Mouse (Mus musculus): ENCODE data around the gene A530016L24Rik. TPM values are rescaled to one million over a fixed set of nuclear protein-coding genes. Genes with fewer than 3 reads are reported as not detected.

The A530016L24Rik gene
- polyA plus RNA-seq, 1 experiment: 14.5 TPM

DNA sequence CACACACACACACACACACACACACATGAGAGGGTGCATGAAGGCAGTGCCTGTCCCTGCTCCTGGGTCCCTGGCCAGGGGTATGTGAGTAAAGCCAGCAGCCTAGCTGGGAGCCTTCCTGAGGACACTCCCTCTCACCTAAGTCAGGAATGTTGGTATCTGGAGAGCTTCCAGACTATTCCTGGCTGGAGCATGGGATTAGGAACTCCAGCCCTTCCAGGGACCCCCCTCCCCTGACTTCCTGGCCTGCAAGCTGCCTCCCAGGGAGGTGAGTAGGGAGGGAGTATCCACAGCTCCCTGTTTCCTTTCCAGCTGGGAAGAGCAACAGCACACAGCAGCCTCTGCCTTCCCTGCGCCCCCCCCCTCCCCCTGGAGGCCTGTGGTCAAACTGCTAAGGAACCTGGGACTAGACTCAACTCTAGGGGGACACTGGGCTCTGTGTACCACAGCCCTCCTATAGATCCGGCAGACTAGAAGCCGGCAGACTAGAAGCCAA, 1.2 kb downstream of the A530016L24Rik start:
- 74% methylated on average over 3 of the region's 3 CpGs for WGBS
- Histone ChIP-seq H3K36me3 (ENCODE audit: control insufficient read depth, insufficient read depth, low read length) (no peaks in the 10 kb centered on the region), H3K4me1 (replicated peaks; ENCODE audit: control insufficient read depth, insufficient read depth, low read length) (no peaks in the 10 kb centered on the region), H3K27ac (ENCODE audit: control insufficient read depth, insufficient read depth, low read length) (no peak overlapping the region), H3K4me3 (ENCODE audit: control insufficient read depth, insufficient read depth, low read length) (no peak overlapping the region), H3K27me3 (ENCODE audit: control insufficient read depth, insufficient read depth, low read length) (no peaks in the 10 kb centered on the region)
- DNase-seq: no peak
- TF ChIP-seq POLR2A (IDR thresholded peaks at IDR 0.05; ENCODE audit: control insufficient read depth, extremely low read depth, insufficient read depth, low read length, poor library complexity) (no peak), CTCF (IDR thresholded peaks at IDR 0.05; ENCODE audit: borderline replicate concordance, control insufficient read depth, extremely low read depth, insufficient read depth, low read length, poor library complexity) (no peak)

DNA sequence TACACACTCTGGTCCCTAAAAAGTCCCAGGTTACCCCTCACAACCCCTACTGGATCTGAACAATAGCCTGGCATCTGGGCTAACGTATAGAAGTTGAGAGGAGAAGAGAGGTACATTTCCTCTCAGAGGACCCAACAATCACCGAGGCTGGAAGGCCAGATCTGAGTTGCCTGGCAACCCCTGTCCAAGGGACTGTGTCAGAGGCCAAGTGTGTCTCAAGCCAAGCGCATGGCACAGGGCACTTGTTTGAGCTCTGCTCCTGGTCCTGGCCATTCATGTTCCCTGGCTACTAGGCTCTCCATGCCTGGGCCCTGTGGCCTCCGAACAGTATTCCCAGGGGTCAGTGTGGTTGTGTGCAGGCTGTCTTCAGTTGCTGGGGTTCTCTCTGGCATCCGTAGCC, 6.9 kb downstream of the A530016L24Rik start:
- no peak for DNase-seq
- 73% methylated on average over 5 of the region's 5 CpGs for WGBS
- no peaks in the 10 kb centered on the region for H3K27me3 ChIP-seq (ENCODE audit: control insufficient read depth, insufficient read depth, low read length)
- H3K4me3 ChIP-seq (ENCODE audit: control insufficient read depth, insufficient read depth, low read length): no peak overlapping the region
- no peak overlapping the region for H3K27ac ChIP-seq (ENCODE audit: control insufficient read depth, insufficient read depth, low read length)
- H3K36me3 ChIP-seq (ENCODE audit: control insufficient read depth, insufficient read depth, low read length): no peaks in the 10 kb centered on the region
- H3K4me1 ChIP-seq (replicated peaks; ENCODE audit: control insufficient read depth, insufficient read depth, low read length): no peaks in the 10 kb centered on the region
- TF ChIP-seq CTCF (IDR thresholded peaks at IDR 0.05; ENCODE audit: borderline replicate concordance, control insufficient read depth, extremely low read depth, insufficient read depth, low read length, poor library complexity) (no peak), POLR2A (IDR thresholded peaks at IDR 0.05; ENCODE audit: control insufficient read depth, extremely low read depth, insufficient read depth, low read length, poor library complexity) (no peak)

DNA sequence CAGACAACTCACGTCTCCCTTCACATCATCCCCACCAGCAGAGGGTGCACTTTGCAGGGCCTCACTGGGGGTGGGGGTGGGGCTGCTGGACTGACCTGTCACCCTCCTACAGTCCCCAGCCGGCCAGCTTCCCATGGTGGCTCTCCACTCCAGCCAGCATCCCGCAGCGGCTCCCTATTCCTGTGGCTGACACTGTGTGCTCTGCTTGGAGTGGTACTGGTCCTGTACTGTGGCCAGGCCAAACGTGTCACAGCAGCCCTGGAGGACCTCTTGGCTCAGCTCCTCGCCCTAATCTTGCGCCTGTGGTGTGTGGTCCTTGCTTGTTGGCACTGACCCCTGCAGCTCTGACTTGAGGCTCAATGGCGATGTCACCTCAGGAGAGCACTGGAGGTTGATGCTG, 8.5 kb downstream of the A530016L24Rik start:
- TF ChIP-seq CTCF (IDR thresholded peaks at IDR 0.05; ENCODE audit: borderline replicate concordance, control insufficient read depth, extremely low read depth, insufficient read depth, low read length, poor library complexity) (no peak), POLR2A (IDR thresholded peaks at IDR 0.05; ENCODE audit: control insufficient read depth, extremely low read depth, insufficient read depth, low read length, poor library complexity) (no peak)
- DNase-seq: no peak
- Histone ChIP-seq H3K4me3 (ENCODE audit: control insufficient read depth, insufficient read depth, low read length) (no peak overlapping the region), H3K4me1 (replicated peaks; ENCODE audit: control insufficient read depth, insufficient read depth, low read length) (no peaks in the 10 kb centered on the region), H3K27me3 (ENCODE audit: control insufficient read depth, insufficient read depth, low read length) (no peaks in the 10 kb centered on the region), H3K27ac (ENCODE audit: control insufficient read depth, insufficient read depth, low read length) (no peak overlapping the region), H3K36me3 (ENCODE audit: control insufficient read depth, insufficient read depth, low read length) (no peaks in the 10 kb centered on the region)
- WGBS: 80% methylated on average over 8 of the region's 8 CpGs

DNA sequence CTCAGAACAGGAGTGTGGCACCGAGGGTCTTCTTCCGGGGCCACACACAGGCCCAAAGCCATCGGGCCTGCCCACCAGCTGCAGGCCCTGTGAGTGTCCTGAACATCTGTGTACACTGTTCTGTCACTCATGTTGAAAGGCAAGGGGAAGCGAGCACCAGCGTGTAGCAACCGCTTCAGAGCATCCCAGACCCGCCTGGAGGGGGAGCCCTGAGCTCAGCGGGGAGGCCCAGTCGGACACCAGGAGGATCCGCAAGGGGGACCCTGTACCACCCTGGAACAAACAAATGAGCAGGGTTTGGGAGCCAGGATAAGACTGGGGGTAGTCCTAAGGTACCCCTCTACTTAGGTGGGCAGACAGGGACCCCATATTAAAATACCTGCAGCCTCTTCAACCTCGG, 9.4 kb downstream of the A530016L24Rik start:
- DNase-seq: peak; percentile 23
- H3K4me3 ChIP-seq (ENCODE audit: control insufficient read depth, insufficient read depth, low read length): no peak overlapping the region
- H3K27ac ChIP-seq (ENCODE audit: control insufficient read depth, insufficient read depth, low read length): no peak overlapping the region
- WGBS: 31% methylated on average over 11 of the region's 11 CpGs
- H3K27me3 ChIP-seq (ENCODE audit: control insufficient read depth, insufficient read depth, low read length): no peaks in the 10 kb centered on the region
- TF ChIP-seq CTCF (IDR thresholded peaks at IDR 0.05; ENCODE audit: borderline replicate concordance, control insufficient read depth, extremely low read depth, insufficient read depth, low read length, poor library complexity): no peak
- TF ChIP-seq POLR2A (IDR thresholded peaks at IDR 0.05; ENCODE audit: control insufficient read depth, extremely low read depth, insufficient read depth, low read length, poor library complexity): no peak
- no peaks in the 10 kb centered on the region for H3K36me3 ChIP-seq (ENCODE audit: control insufficient read depth, insufficient read depth, low read length)
- no peaks in the 10 kb centered on the region for H3K4me1 ChIP-seq (replicated peaks; ENCODE audit: control insufficient read depth, insufficient read depth, low read length)

DNA sequence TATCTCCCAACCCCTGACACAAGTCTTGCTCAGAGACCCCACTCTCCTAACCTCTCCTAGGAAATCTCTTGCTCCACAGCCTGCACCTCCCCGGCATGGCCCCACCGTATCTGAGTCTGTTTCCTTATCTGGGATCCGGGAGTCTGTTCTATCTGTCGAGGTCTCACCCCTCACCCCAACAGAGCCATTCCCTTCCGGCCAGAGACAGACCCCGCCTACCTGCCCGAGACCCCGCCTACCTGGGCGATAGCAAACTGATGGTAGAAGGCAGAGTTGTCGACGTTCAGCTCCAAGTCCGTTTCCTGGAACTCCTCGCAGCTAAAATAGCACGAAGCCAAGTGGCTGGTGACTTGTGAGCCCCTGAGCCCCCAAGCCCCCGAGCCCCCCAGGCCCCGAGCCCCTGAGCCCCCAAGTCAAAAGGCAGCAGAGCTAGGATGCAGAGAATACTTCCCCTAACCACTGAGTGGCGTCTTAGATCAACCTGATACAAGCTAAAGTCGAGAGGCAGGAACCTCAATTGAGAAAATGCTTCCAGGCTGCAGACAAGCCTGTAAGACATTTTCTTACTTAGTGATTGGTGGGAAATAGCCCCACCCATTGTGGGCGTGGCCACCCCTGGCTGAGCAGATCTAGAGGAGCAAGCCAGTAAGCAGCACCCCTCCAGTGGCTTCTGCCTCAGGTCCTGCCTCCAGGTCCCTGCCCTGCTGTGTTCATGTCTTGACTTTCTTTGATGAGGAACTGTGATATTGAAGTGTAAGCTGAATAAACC, 13.9 kb downstream of the A530016L24Rik start:
- Histone ChIP-seq H3K36me3 (ENCODE audit: control insufficient read depth, insufficient read depth, low read length) (no peaks in the 10 kb centered on the region), H3K27ac (ENCODE audit: control insufficient read depth, insufficient read depth, low read length) (no peak overlapping the region), H3K4me1 (replicated peaks; ENCODE audit: control insufficient read depth, insufficient read depth, low read length) (no peaks in the 10 kb centered on the region), H3K27me3 (ENCODE audit: control insufficient read depth, insufficient read depth, low read length) (no peaks in the 10 kb centered on the region), H3K4me3 (ENCODE audit: control insufficient read depth, insufficient read depth, low read length) (no peak overlapping the region)
- TF ChIP-seq POLR2A (IDR thresholded peaks at IDR 0.05; ENCODE audit: control insufficient read depth, extremely low read depth, insufficient read depth, low read length, poor library complexity) (no peak), CTCF (IDR thresholded peaks at IDR 0.05; ENCODE audit: borderline replicate concordance, control insufficient read depth, extremely low read depth, insufficient read depth, low read length, poor library complexity) (no peak)
- no peak for DNase-seq
- WGBS: 21% methylated on average over 19 of the region's 19 CpGs

DNA sequence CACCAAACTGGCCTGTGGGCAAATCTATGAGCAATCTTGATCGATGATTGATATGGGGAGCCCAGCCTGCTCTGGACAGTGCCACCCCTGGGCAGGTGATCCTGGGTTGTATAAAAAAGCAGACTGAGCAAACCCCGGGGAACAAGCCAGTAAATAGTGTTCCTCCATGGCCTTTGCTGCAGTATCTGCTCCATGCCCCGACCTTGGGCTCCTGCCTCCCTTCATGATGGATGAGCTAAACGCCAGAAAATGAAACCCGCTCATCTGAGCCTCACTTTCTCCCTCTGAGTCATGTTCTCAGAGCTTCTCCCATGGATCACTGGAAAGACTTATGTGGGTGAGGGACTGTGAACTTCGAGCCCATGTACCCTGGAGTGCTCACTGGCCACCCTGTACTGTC, 17.0 kb downstream of the A530016L24Rik start:
- no peak overlapping the region for H3K27ac ChIP-seq (ENCODE audit: control insufficient read depth, insufficient read depth, low read length)
- H3K4me3 ChIP-seq (ENCODE audit: control insufficient read depth, insufficient read depth, low read length): no peak overlapping the region
- H3K27me3 ChIP-seq (ENCODE audit: control insufficient read depth, insufficient read depth, low read length): no peaks in the 10 kb centered on the region
- 80% methylated on average over 6 of the region's 6 CpGs for WGBS
- DNase-seq: no peak
- H3K4me1 ChIP-seq (replicated peaks; ENCODE audit: control insufficient read depth, insufficient read depth, low read length): no peaks in the 10 kb centered on the region
- no peaks in the 10 kb centered on the region for H3K36me3 ChIP-seq (ENCODE audit: control insufficient read depth, insufficient read depth, low read length)
- no peak for TF ChIP-seq POLR2A (IDR thresholded peaks at IDR 0.05; ENCODE audit: control insufficient read depth, extremely low read depth, insufficient read depth, low read length, poor library complexity)
- TF ChIP-seq CTCF (IDR thresholded peaks at IDR 0.05; ENCODE audit: borderline replicate concordance, control insufficient read depth, extremely low read depth, insufficient read depth, low read length, poor library complexity): no peak

Measured in thymus, adult 2 months (tissue).